Mouse (Mus musculus) stomach, embryonic 14.5 days (tissue): ENCODE data around the gene Zfp971. TPM values are rescaled to one million over a fixed set of nuclear protein-coding genes. Genes with fewer than 3 reads are reported as not detected.

Source experiments
- polyA plus RNA-seq: library from polyadenylated mRNA; unstranded; fragments of >200 nt; fragmentation: Nextera tagmentation; extraction: Ambion mirVana; gene quantifications from 2 replicates; pipeline ENCODE4 v1.2.1, GENCODE M21; 2014

Zfp971 gene
- polyA plus RNA-seq, 1 experiment from 2014 or later: 18.7 TPM

Other genes with a start within 250 kb of the Zfp971 start
- gene Gm14325, start 182.9 kb upstream of the Zfp971 start, polyA plus RNA-seq: 42.6 and 43.9 TPM in 2 replicates
- 4.5 and 6.1 TPM in 2 replicates for gene Gm14327, start 126.2 kb upstream of the Zfp971 start, polyA plus RNA-seq
- 0.98 and 2.6 TPM in 2 replicates for gene Zfp972, start 97.7 kb upstream of the Zfp971 start, polyA plus RNA-seq
- 24.6 and 29.1 TPM in 2 replicates for gene Gm14326, start 66.0 kb upstream of the Zfp971 start, polyA plus RNA-seq
- 18.9 and 21.1 TPM in 2 replicates for gene Zfp931, start 55.2 kb downstream of the Zfp971 start, polyA plus RNA-seq
- 3.5 and 4.6 TPM in 2 replicates for gene Phactr3, start 95.7 kb downstream of the Zfp971 start, polyA plus RNA-seq